ENCODE assay signal across 9 mouse cellular contexts in the genomic region with DNA sequence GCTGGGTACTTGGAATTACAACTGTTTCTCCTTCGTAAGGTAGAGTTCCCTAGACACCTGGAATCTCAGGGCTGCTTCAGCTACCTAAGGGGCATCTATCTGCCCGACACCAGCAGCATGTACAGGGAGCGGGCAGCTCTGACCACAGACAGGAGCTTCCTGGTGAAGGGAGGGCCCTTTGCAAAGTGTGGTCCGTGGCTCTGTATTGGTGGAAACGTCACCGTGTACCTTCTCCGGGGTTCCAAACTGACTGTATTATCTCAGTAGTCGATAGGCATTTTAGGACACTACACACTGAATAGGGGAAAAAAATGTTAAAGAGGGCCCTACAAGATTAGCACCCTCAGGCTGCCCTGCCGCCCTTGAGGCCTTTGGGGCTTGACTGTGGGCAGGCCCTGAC.
A peak's percentile ranks its signal among the peaks of the same experiment; 100 is the strongest.
DNase-seq lines count a peak whose midpoint lies in the region; ATAC-seq and TF ChIP-seq lines count a peak whose summit lies in the region.
"Had no signal": no experiment of that assay in that cellular context is flagged by ENCODE, and none has a peak within 500 bp of the region (broad histone marks: within the 10 kb centered on the region; RNA-seq: fewer than 3 reads in every experiment).

No protein-coding gene starts in this region.

- no peaks in the 10 kb centered on the region for H3K27me3 ChIP-seq in heart, embryonic 16.5 days (ENCODE audit: control insufficient read depth, insufficient read depth, low read length)
- H3K27me3 ChIP-seq in heart, adult 2 months (ENCODE audit: control insufficient read depth, insufficient read depth, low read length) = no peaks in the 10 kb centered on the region
- H3K27me3 ChIP-seq in forebrain, embryonic 11.5 days (ENCODE audit: control insufficient read depth, insufficient read depth, low read length) = no peaks in the 10 kb centered on the region
- no peaks in the 10 kb centered on the region for H3K27me3 ChIP-seq in hindbrain, embryonic 16.5 days (replicated peaks; ENCODE audit: control insufficient read depth, insufficient read depth, low read length)
- no peaks in the 10 kb centered on the region for H3K27me3 ChIP-seq in midbrain, embryonic 15.5 days (replicated peaks)

- H3K79me2 ChIP-seq in heart, adult 2 months (replicated peaks; ENCODE audit: control insufficient read depth, insufficient read depth, low read length) = no peaks in the 10 kb centered on the region

- no peak overlapping the region for H3K4me3 ChIP-seq in heart, embryonic 16.5 days (ENCODE audit: low read length)
- H3K4me3 ChIP-seq in heart, adult 2 months = no peak overlapping the region
- H3K4me3 ChIP-seq in forebrain, embryonic 11.5 days (ENCODE audit: low read depth, low read length) = no peak overlapping the region
- H3K4me3 ChIP-seq in hindbrain, embryonic 16.5 days (ENCODE audit: low read length) = no peak overlapping the region
- H3K4me3 ChIP-seq in midbrain, embryonic 15.5 days = no peak overlapping the region
- H3K4me3 ChIP-seq: liver, embryonic 12.5 days had no signal

- peaks cover 64% of the 10 kb centered on the region for H3K4me1 ChIP-seq in heart, embryonic 16.5 days (ENCODE audit: control insufficient read depth, insufficient read depth, low read length)
- peaks cover 6% of the 10 kb centered on the region for H3K4me1 ChIP-seq in heart, adult 2 months (ENCODE audit: control insufficient read depth, insufficient read depth, low read length)
- peaks cover 18% of the 10 kb centered on the region for H3K4me1 ChIP-seq in forebrain, embryonic 11.5 days (replicated peaks; ENCODE audit: control insufficient read depth, insufficient read depth, low read length)
- peaks cover 14% of the 10 kb centered on the region for H3K4me1 ChIP-seq in hindbrain, embryonic 16.5 days (ENCODE audit: control insufficient read depth, insufficient read depth, low read depth, low read length)
- peaks cover 23% of the 10 kb centered on the region for H3K4me1 ChIP-seq in midbrain, embryonic 15.5 days
- H3K4me1 ChIP-seq: liver, embryonic 12.5 days had no signal

- H3K9me3 ChIP-seq in heart, embryonic 16.5 days (replicated peaks; ENCODE audit: control insufficient read depth, low read length) = peaks cover 7% of the 10 kb centered on the region
- H3K9me3 ChIP-seq in forebrain, embryonic 11.5 days (ENCODE audit: control insufficient read depth, low read length) = peaks cover 8% of the 10 kb centered on the region; the same call in 1 of the 2 replicates
- no peaks in the 10 kb centered on the region; the same call in 1 of the 2 replicates for H3K9me3 ChIP-seq in hindbrain, embryonic 16.5 days (ENCODE audit: control insufficient read depth, low read length)
- no peaks in the 10 kb centered on the region for H3K9me3 ChIP-seq in midbrain, embryonic 15.5 days

- WGBS in heart, embryonic 16.5 days = 43% methylated on average over 9 of the region's 9 CpGs
- WGBS in heart, adult 2 months = 75% methylated on average over 9 of the region's 9 CpGs
- 32% methylated on average over 9 of the region's 9 CpGs for WGBS in forebrain, embryonic 11.5 days
- 39% methylated on average over 9 of the region's 9 CpGs for WGBS in hindbrain, embryonic 16.5 days
- WGBS in midbrain, embryonic 15.5 days = 22% methylated on average over 9 of the region's 9 CpGs

- intact Hi-C loops in heart, adult 2 months (cut with DNase I) = no loop called here

- DNase-seq in heart, adult 2 months = no peak
- DNase-seq in forebrain, embryonic 11.5 days (ENCODE audit: low spot score) = no peak
- no peak for DNase-seq in testis, postnatal 10 days (ENCODE audit: low spot score)
- no peak for DNase-seq in cerebellum, adult 18-20 months
- DNase-seq in thymus, postnatal 25 days = no peak

- no peak for ATAC-seq in heart, embryonic 16.5 days (replicated peaks; ENCODE audit: extremely low read depth, insufficient read depth, low FRiP score)
- ATAC-seq in forebrain, embryonic 11.5 days (replicated peaks; ENCODE audit: low FRiP score) = no peak; the same call in 1 of the 2 replicates
- peak; percentile 40 for ATAC-seq in hindbrain, embryonic 16.5 days
- ATAC-seq in midbrain, embryonic 15.5 days (replicated peaks) = peak; percentile 63
- ATAC-seq: liver, embryonic 12.5 days had no signal

- no peak for TF ChIP-seq EP300 in heart, adult 2 months (IDR thresholded peaks at IDR 0.05; ENCODE audit: insufficient read depth, low read depth, low read length)

- TF ChIP-seq CTCF in heart, adult 2 months (IDR thresholded peaks at IDR 0.05) = no peak

- no peak for TF ChIP-seq POLR2A in heart, adult 2 months (IDR thresholded peaks at IDR 0.05; ENCODE audit: insufficient read depth, low read depth, low read length)

- 0 out of 2 replicates have a peak overlapping the region, but pooled peaks have one; percentile 4 for H3K4me2 ChIP-seq in heart, embryonic 16.5 days (ENCODE audit: low read depth, low read length)
- H3K4me2 ChIP-seq in forebrain, embryonic 11.5 days (ENCODE audit: low read depth, low read length, severe bottlenecking) = peak overlapping the region; percentile 18; the same call in 1 of the 2 replicates
- H3K4me2 ChIP-seq in hindbrain, embryonic 16.5 days (ENCODE audit: low read length) = no peak overlapping the region
- H3K4me2 ChIP-seq in midbrain, embryonic 15.5 days = peak overlapping the region; percentile 9; the same call in 1 of the 2 replicates
- H3K4me2 ChIP-seq: liver, embryonic 12.5 days had no signal

- peak overlapping the region; percentile 81 for H3K27ac ChIP-seq in heart, embryonic 16.5 days (ENCODE audit: low read length)
- H3K27ac ChIP-seq in heart, adult 2 months = no peak overlapping the region
- H3K27ac ChIP-seq in forebrain, embryonic 11.5 days (ENCODE audit: low read depth, low read length) = peak overlapping the region; percentile 74
- no peak overlapping the region for H3K27ac ChIP-seq in hindbrain, embryonic 16.5 days (ENCODE audit: low read depth, low read length)
- peak overlapping the region; percentile 70 for H3K27ac ChIP-seq in midbrain, embryonic 15.5 days
- H3K27ac ChIP-seq: liver, embryonic 12.5 days had no signal

- peaks cover 7% of the 10 kb centered on the region for H3K36me3 ChIP-seq in heart, embryonic 16.5 days (ENCODE audit: control insufficient read depth, insufficient read depth)
- H3K36me3 ChIP-seq in heart, adult 2 months (ENCODE audit: control insufficient read depth, insufficient read depth, low read length) = peaks cover 2% of the 10 kb centered on the region; the same call in 1 of the 2 replicates
- H3K36me3 ChIP-seq in forebrain, embryonic 11.5 days (ENCODE audit: control insufficient read depth, insufficient read depth, low read length) = peaks cover 8% of the 10 kb centered on the region
- H3K36me3 ChIP-seq in hindbrain, embryonic 16.5 days (ENCODE audit: control insufficient read depth, insufficient read depth, low read length) = no peaks in the 10 kb centered on the region
- H3K36me3 ChIP-seq in midbrain, embryonic 15.5 days (replicated peaks) = no peaks in the 10 kb centered on the region
- H3K36me3 ChIP-seq: liver, embryonic 12.5 days had no signal

- peak overlapping the region; percentile 60 for H3K9ac ChIP-seq in heart, embryonic 16.5 days (ENCODE audit: low read length)
- H3K9ac ChIP-seq in heart, adult 2 months (ENCODE audit: low read depth, low read length) = no peak overlapping the region
- H3K9ac ChIP-seq in forebrain, embryonic 11.5 days (ENCODE audit: low read length) = peak overlapping the region; percentile 35
- no peak overlapping the region for H3K9ac ChIP-seq in hindbrain, embryonic 16.5 days (ENCODE audit: low read depth, low read length)
- H3K9ac ChIP-seq in midbrain, embryonic 15.5 days = no peak overlapping the region; the same call in 1 of the 2 replicates
- H3K9ac ChIP-seq: liver, embryonic 12.5 days had no signal

Comparison
In these comparisons a context has a peak if more than half of its experiments do, and no peak if none do; other contexts are left out.
1. H3K27ac ChIP-seq: peak in heart, embryonic 16.5 days (single experiment), forebrain, embryonic 11.5 days (single experiment) and midbrain, embryonic 15.5 days (single experiment); none in heart, adult 2 months (single experiment) and hindbrain, embryonic 16.5 days (single experiment).
2. H3K9ac ChIP-seq: peak in heart, embryonic 16.5 days (single experiment) and forebrain, embryonic 11.5 days (single experiment); none in heart, adult 2 months (single experiment), hindbrain, embryonic 16.5 days (single experiment) and midbrain, embryonic 15.5 days (single experiment).
3. ATAC-seq: peak in hindbrain, embryonic 16.5 days (single experiment) and midbrain, embryonic 15.5 days (single experiment); none in heart, embryonic 16.5 days (single experiment) and forebrain, embryonic 11.5 days (single experiment).